Mouse (Mus musculus): Measurements from ENCODE around the gene Pih1d1.

- TF ChIP-seq ZC3H11A (IDR thresholded peaks at IDR 0.05; ENCODE audit: borderline replicate concordance, low read depth, low read length) (no peak), CHD2 (IDR thresholded peaks at IDR 0.05; ENCODE audit: low read depth, low read length) (no peak), MAFK (IDR thresholded peaks at IDR 0.05; ENCODE audit: insufficient read depth, low read depth, low read length) (no peak), HCFC1 (IDR thresholded peaks at IDR 0.05; ENCODE audit: borderline replicate concordance, insufficient read depth, low read length) (no peak)
Observed at GRCm38 (mm10) chr7:45176356-45176755, 22.3 kb downstream of the Pih1d1 start.
